Mouse (Mus musculus) heart, postnatal 0 days (tissue): ENCODE results near the gene Olfr12.

Source experiments
- CTCF ChIP-seq: IDR thresholded peaks from 2 replicates; pipeline ENCODE4 v1.5.1; 2016; ENCODE audit warnings: antibody characterized with exemption, control low read depth, low read depth
- EP300 ChIP-seq: IDR thresholded peaks from 2 replicates; pipeline ENCODE4 v1.6.1; 2016; ENCODE audit warnings: antibody characterized with exemption, low read depth

DNA sequence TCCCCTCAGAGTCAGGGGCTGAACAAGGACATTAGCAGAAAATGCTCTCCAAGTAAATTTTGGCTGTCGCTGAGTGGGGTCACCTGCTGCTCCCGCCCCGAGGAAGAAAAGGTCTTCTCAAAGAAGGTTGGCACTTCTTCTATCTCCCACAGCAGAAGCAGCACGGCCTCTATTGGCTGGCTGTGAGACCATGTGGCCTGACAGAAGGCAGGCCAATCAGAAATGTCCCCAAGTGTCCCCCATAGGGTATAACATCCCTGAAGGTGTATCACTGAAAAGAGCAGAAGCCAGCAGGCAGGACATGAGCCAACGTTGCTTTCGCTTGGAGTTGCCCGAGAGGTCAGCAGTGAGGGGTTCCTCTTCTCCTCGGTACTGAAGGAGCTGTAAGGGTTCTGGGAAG is 18.4 kb downstream of the Olfr12 start:
- TF ChIP-seq EP300 (no peak), CTCF (no peak)
